Mouse (Mus musculus): Measurements from ENCODE around the gene Osbp2. TPM values are rescaled to one million over a fixed set of nuclear protein-coding genes. Genes with fewer than 3 reads are reported as not detected.

Osbp2 gene
- polyA plus RNA-seq, 1 experiment from 2014 or later = 5.9 TPM

DNA sequence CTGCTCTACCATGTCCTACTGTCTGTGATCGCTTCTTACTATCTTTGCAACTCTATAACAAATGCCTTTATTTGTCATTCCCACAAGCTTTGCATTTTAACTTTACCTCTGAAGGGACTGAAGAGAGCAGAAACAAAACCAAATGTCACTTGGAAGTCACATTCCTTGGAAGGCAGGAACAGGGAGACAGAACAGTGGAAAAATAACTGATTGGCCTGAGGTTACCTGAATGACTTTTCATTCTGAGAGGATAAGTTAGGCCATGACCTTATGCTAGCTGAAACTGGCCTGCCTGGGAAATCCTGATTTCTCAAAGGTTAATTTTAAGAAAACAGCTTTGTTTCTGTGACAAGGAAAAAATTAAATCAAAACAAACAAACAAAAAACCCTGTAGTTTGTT is 32.2 kb upstream of the Osbp2 start:
- Histone ChIP-seq H3K9me3 (replicated peaks) (no peaks in the 10 kb centered on the region), H3K27ac (no peak overlapping the region), H3K4me1 (peaks cover 12% of the 10 kb centered on the region), H3K36me3 (ENCODE audit: poor library complexity, severe bottlenecking) (peaks cover 28% of the 10 kb centered on the region), H3K4me3 (no peak overlapping the region), H3K27me3 (no peaks in the 10 kb centered on the region), H3K9ac (no peak overlapping the region), H3K4me2 (no peak overlapping the region)
- no peak for ATAC-seq
- WGBS = 100% methylated on average over 1 of the region's 1 CpGs

DNA sequence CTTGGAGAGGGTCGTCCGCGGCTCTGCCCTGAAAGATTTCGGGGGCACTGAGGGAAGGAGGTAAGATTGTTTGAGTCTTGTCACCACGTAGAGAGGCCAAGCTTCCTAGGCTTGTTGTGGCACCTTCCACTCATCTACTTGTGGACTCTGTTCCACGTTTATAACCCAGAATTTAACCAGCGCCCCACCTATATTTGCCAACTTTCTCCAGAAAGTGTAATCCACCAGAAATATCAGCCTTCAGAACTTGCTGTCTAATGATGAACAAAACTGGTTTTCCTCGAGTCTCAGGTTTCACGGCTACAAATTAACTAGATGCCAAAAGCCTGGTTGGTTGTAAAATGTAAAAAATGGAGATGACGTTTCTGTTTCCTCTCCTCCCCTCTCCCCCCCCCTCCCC is 31.8 kb upstream of the Osbp2 start:
- H3K27me3 ChIP-seq = no peaks in the 10 kb centered on the region
- H3K4me3 ChIP-seq = peak overlapping the region; percentile 50
- ATAC-seq = no peak
- peaks cover 12% of the 10 kb centered on the region for H3K4me1 ChIP-seq
- H3K36me3 ChIP-seq (ENCODE audit: poor library complexity, severe bottlenecking) = peaks cover 28% of the 10 kb centered on the region
- no peaks in the 10 kb centered on the region for H3K9me3 ChIP-seq (replicated peaks)
- peak overlapping the region; percentile 69 for H3K9ac ChIP-seq
- H3K4me2 ChIP-seq = peak overlapping the region; percentile 75
- H3K27ac ChIP-seq = peak overlapping the region; percentile 82
- 7% methylated on average over 10 of the region's 10 CpGs for WGBS

- no peaks in the 10 kb centered on the region for H3K27me3 ChIP-seq
- peak within 1 kb of the TSS; percentile 50 for H3K4me3 ChIP-seq
- peaks cover 12% of the 10 kb centered on the region for H3K4me1 ChIP-seq
- peak within 1 kb of the TSS; percentile 69 for H3K9ac ChIP-seq
- H3K36me3 ChIP-seq (ENCODE audit: poor library complexity, severe bottlenecking) = peaks cover 28% of the 10 kb centered on the region
- peak within 1 kb of the TSS; percentile 75 for H3K4me2 ChIP-seq
- WGBS = 3% methylated on average over 46 of the region's 46 CpGs
- ATAC-seq = peak; percentile 99
- peak within 1 kb of the TSS; percentile 82 for H3K27ac ChIP-seq
- no peaks in the 10 kb centered on the region for H3K9me3 ChIP-seq (replicated peaks)
These were observed 30.9 kb upstream of the Osbp2 start, which contains the start of the genes 4921536K21Rik and Dusp18 for GRCm38 (mm10) chr11:3894406-3895281. Gene 4921536K21Rik, minus strand, starts transcription at chr11:3895098. Gene Dusp18, plus strand, starts transcription at chr11:3895240.

DNA sequence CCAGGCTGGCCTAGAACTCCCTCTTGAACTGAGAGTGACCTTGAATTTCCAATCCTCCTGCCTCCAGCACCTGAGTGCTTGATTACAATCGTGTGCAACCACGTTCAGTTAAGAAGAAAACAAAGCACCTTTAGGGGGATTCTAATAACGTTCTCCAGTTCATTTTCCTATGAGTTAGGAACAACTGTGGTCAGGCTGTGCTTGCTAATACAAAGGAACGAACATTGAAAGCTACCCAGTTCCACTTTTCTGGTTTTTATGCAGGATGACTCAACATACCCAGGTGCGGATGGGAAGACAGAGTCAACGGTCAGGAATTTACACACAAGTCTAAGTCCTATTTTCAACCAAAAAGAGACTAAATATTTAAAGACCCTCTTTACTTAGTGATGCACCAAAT is 30.3 kb upstream of the Osbp2 start:
- no peak for ATAC-seq
- 79% methylated on average over 6 of the region's 6 CpGs for WGBS
- Histone ChIP-seq H3K4me3 (peak overlapping the region; percentile 50), H3K27ac (no peak overlapping the region), H3K4me1 (peaks cover 12% of the 10 kb centered on the region), H3K9me3 (replicated peaks) (no peaks in the 10 kb centered on the region), H3K9ac (no peak overlapping the region), H3K4me2 (peak overlapping the region; percentile 75), H3K36me3 (ENCODE audit: poor library complexity, severe bottlenecking) (peaks cover 22% of the 10 kb centered on the region), H3K27me3 (no peaks in the 10 kb centered on the region)

GRCm38 (mm10) chr11:3887331-3887730 is 23.6 kb upstream of the Osbp2 start:
- no peak for ATAC-seq

GRCm38 (mm10) chr11:3883711-3884110 is 20.0 kb upstream of the Osbp2 start:
- WGBS = 90% methylated on average over 3 of the region's 3 CpGs
- no peak overlapping the region for H3K9ac ChIP-seq
- H3K27ac ChIP-seq = no peak overlapping the region
- no peak overlapping the region for H3K4me3 ChIP-seq
- H3K27me3 ChIP-seq = no peaks in the 10 kb centered on the region
- H3K4me1 ChIP-seq = peaks cover 5% of the 10 kb centered on the region; the same call in 1 of the 2 replicates
- H3K36me3 ChIP-seq (ENCODE audit: poor library complexity, severe bottlenecking) = no peaks in the 10 kb centered on the region
- H3K4me2 ChIP-seq = no peak overlapping the region
- no peaks in the 10 kb centered on the region for H3K9me3 ChIP-seq (replicated peaks)
- no peak for ATAC-seq

More at GRCm38 (mm10) chr11:3887331-3887730, 23.6 kb upstream of the Osbp2 start:
- Histone ChIP-seq H3K4me3 (no peak overlapping the region), H3K4me2 (no peak overlapping the region), H3K36me3 (ENCODE audit: poor library complexity, severe bottlenecking) (no peaks in the 10 kb centered on the region), H3K9me3 (replicated peaks) (no peaks in the 10 kb centered on the region), H3K27me3 (no peaks in the 10 kb centered on the region), H3K4me1 (peaks cover 5% of the 10 kb centered on the region; the same call in 1 of the 2 replicates), H3K9ac (no peak overlapping the region), H3K27ac (no peak overlapping the region)
- WGBS = 75% methylated on average over 5 of the region's 5 CpGs

GRCm38 (mm10) chr11:3879836-3880235 is 16.1 kb upstream of the Osbp2 start:
- H3K4me2 ChIP-seq = no peak overlapping the region
- H3K4me1 ChIP-seq = no peaks in the 10 kb centered on the region
- no peak overlapping the region for H3K4me3 ChIP-seq
- H3K27ac ChIP-seq = no peak overlapping the region
- WGBS = 37% methylated on average over 2 of the region's 2 CpGs
- H3K9ac ChIP-seq = no peak overlapping the region
- H3K36me3 ChIP-seq (ENCODE audit: poor library complexity, severe bottlenecking) = no peaks in the 10 kb centered on the region
- H3K9me3 ChIP-seq (replicated peaks) = no peaks in the 10 kb centered on the region
- no peaks in the 10 kb centered on the region for H3K27me3 ChIP-seq
- 0 out of 2 replicates have a peak, but pooled peaks have one; percentile 41 for ATAC-seq

DNA sequence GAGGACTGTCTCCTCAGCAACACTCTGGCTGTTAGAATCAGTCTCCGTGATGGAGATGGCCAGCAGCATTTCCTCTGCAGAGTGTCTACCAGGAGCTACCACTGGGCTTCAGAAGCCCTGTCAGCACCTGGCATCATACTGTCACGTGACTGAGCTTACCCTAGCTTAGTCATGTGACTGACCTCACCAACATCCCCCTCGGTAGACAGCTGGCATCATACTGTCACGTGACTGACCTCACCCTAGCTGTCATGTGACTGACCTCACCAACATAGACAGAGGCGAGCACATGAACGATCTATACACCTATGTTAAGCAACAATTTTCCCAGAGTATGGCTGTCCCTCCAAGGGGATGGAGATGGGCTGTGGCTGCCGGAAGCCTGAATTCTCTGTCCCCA is 15.0 kb upstream of the Osbp2 start:
- no peak for ATAC-seq

DNA sequence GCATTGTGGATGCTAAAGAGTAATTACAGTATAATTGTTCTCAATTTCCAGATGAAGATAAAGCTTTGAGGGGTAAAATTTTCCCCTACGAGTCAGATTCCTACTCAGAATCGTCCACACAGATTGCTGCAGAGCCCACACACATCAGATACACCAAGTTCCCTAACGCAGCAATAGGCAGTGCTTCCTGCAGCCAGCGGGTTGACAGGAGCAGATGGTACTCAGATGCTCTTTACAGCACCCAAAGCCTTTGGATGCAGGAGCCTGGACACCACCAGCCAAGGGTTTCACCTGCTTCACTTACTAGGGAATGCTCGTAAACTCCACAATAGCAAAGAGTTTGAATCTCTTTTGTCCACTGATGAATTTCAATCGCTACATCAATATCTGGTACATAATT is 12.7 kb upstream of the Osbp2 start:
- 84% methylated on average over 6 of the region's 6 CpGs for WGBS
- ATAC-seq = no peak

More for the DNA sequence above, 15.0 kb upstream of the Osbp2 start:
- H3K4me1 ChIP-seq = no peaks in the 10 kb centered on the region
- no peak overlapping the region for H3K4me3 ChIP-seq
- H3K27ac ChIP-seq = no peak overlapping the region
- no peaks in the 10 kb centered on the region for H3K36me3 ChIP-seq (ENCODE audit: poor library complexity, severe bottlenecking)
- no peaks in the 10 kb centered on the region for H3K9me3 ChIP-seq (replicated peaks)
- H3K4me2 ChIP-seq = no peak overlapping the region
- 75% methylated on average over 7 of the region's 7 CpGs for WGBS
- no peaks in the 10 kb centered on the region for H3K27me3 ChIP-seq
- no peak overlapping the region for H3K9ac ChIP-seq

DNA sequence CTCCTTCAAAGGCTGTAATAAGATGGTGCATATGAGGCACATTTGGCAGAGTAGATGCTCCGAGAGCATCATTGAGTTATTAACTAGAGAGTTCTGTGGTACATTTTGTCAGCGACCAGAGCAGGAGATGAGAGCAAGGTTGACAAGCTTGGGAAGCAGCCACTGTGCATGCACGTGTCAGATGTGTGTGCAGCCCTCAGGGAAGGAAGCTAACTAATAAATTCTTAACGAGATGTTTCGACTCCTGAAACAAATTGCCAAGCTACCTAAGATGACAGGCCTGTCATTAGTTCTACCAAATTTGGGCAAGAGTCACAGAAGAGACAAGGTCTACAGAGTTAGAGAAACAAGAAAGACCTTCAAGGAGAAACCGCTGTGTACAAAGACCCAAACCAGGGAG is 640 bp upstream of the Osbp2 start:
- Histone ChIP-seq H3K9ac (peak overlapping the region; percentile 66), H3K4me1 (peaks cover 11% of the 10 kb centered on the region), H3K4me2 (peak overlapping the region; percentile 77), H3K36me3 (ENCODE audit: poor library complexity, severe bottlenecking) (no peaks in the 10 kb centered on the region), H3K4me3 (peak overlapping the region; percentile 50), H3K27ac (no peak overlapping the region), H3K27me3 (peaks cover 10% of the 10 kb centered on the region), H3K9me3 (replicated peaks) (no peaks in the 10 kb centered on the region)
- ATAC-seq = peak; percentile 39
- WGBS = 31% methylated on average over 6 of the region's 6 CpGs

More for the DNA sequence above, 12.7 kb upstream of the Osbp2 start:
- Histone ChIP-seq H3K4me1 (no peaks in the 10 kb centered on the region), H3K4me3 (no peak overlapping the region), H3K36me3 (ENCODE audit: poor library complexity, severe bottlenecking) (no peaks in the 10 kb centered on the region), H3K27me3 (no peaks in the 10 kb centered on the region), H3K4me2 (no peak overlapping the region), H3K27ac (no peak overlapping the region), H3K9me3 (replicated peaks) (no peaks in the 10 kb centered on the region), H3K9ac (no peak overlapping the region)

DNA sequence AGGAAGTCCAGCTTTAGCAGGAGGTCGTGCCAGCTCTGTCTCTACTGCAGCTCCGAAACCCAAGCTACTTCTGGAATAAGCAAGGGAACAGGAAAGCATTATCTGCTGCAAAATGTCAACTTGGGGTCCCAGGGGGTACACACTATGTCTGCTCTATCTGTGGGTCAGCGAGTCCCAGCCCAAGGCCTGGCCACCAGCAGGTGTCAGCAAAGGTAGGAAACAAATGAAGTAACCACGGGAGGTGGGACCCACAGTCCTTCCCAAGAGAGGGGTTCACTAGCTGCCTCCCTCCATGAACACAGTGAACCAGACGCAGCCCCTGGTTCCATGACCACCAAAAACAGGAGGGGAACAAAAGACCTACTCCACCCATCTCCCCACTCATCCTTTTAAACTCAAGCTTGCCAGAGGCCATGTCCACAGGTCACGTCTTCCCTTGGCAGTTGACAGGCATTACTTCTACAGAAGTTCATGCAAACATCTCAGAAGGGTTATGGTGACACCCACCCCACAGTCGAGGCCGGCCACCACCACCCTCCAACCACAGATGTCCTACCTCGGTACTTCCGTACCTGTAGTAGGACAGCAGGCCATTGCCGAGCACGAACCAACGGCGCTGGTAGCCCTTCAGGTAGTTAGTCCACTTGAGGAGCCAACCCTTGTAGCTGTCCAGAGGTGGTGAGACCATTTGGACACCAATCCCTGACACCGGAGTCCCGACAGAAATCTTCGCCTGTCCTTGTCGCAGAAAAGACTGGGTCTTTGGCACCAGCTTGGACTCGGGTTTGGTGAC is 846 bp downstream of the Osbp2 start:
- peak overlapping the region; percentile 66 for H3K9ac ChIP-seq
- no peaks in the 10 kb centered on the region for H3K9me3 ChIP-seq (replicated peaks)
- no peaks in the 10 kb centered on the region for H3K36me3 ChIP-seq (ENCODE audit: poor library complexity, severe bottlenecking)
- WGBS = 72% methylated on average over 19 of the region's 19 CpGs
- 0 out of 2 replicates have a peak, but pooled peaks have one; percentile 7 for ATAC-seq
- peak overlapping the region; percentile 50 for H3K4me3 ChIP-seq
- no peak overlapping the region for H3K27ac ChIP-seq
- H3K4me2 ChIP-seq = peak overlapping the region; percentile 77
- H3K27me3 ChIP-seq = peaks cover 10% of the 10 kb centered on the region
- peaks cover 11% of the 10 kb centered on the region for H3K4me1 ChIP-seq

GRCm38 (mm10) chr11:3860361-3860760 is 3.3 kb downstream of the Osbp2 start:
- Histone ChIP-seq H3K9me3 (replicated peaks) (no peaks in the 10 kb centered on the region), H3K9ac (no peak overlapping the region), H3K4me2 (no peak overlapping the region), H3K4me3 (no peak overlapping the region), H3K36me3 (ENCODE audit: poor library complexity, severe bottlenecking) (no peaks in the 10 kb centered on the region), H3K27me3 (peaks cover 10% of the 10 kb centered on the region), H3K4me1 (peaks cover 11% of the 10 kb centered on the region), H3K27ac (no peak overlapping the region)
- no peak for ATAC-seq
- WGBS = 82% methylated on average over 4 of the region's 4 CpGs
